Mouse (Mus musculus) brain, embryonic 14.5 days (tissue): Measurements from ENCODE around the gene Otud4. TPM values are rescaled to one million over a fixed set of nuclear protein-coding genes. Genes with fewer than 3 reads are reported as not detected.
"Not testable (repeated sequence)": the region's sequence is repeated elsewhere in the genome, so short reads cannot be mapped to it uniquely, and the experiment has no call there.

ENCODE experiments used
- DNase-seq: peaks from one replicate; pipeline ENCODE4 v3.0.0-alpha.2; 2011; ENCODE audit warnings: low read depth
- CTCF ChIP-seq: fragments of 200-500 bp; IDR thresholded peaks from 2 replicates; pipeline ENCODE4 v1.5.1; 2012; ENCODE audit warnings: inconsistent platforms, mild to moderate bottlenecking, moderate library complexity, borderline replicate concordance; ENCODE audit not compliant: insufficient read depth, insufficient read length; ENCODE audit errors: extremely low read depth
- POLR2A ChIP-seq: fragments of 200-500 bp; IDR thresholded peaks from 2 replicates; pipeline ENCODE4 v1.6.1; 2012; ENCODE audit warnings: mild to moderate bottlenecking, inconsistent platforms, borderline replicate concordance; ENCODE audit not compliant: poor library complexity, insufficient read depth, insufficient read length, severe bottlenecking; ENCODE audit errors: extremely low read depth
- polyA plus RNA-seq: library from polyadenylated mRNA; depleted of rRNA; stranded (reverse); fragments of >200 nt; gene quantifications from 2 replicates; pipeline ENCODE4 v1.2.3, GENCODE M21; 2012

Otud4 gene
- polyA plus RNA-seq, 1 experiment: 28.9 TPM

DNA sequence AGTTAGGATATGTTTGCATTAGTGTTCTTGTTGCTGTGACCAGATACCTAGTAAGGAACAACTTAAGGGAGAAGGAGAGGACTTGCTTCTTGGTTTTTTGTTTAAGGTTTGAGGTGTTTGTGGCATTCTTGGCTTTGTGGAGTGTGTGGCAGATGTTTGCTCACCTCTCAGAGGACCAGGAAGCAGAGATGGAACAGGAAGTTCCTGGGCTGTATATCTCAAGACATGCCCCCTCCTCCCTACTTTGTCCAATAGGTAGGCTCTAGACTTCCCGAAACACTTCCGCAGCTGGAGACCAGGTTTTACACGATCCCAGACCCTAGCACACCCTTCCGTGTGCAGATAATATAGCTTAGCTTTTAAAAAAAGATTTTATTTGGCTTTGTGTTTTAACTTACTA is 10.2 kb downstream of the Otud4 start:
- TF ChIP-seq CTCF (no peak), POLR2A (no peak)
- DNase-seq: no peak

GRCm38 (mm10) chr8:79650158-79650814 is 10.9 kb downstream of the Otud4 start:
- TF ChIP-seq CTCF: peak; percentile 43; the same call in 1 of the 2 replicates
- TF ChIP-seq POLR2A: no peak
- DNase-seq: peak; percentile 20

DNA sequence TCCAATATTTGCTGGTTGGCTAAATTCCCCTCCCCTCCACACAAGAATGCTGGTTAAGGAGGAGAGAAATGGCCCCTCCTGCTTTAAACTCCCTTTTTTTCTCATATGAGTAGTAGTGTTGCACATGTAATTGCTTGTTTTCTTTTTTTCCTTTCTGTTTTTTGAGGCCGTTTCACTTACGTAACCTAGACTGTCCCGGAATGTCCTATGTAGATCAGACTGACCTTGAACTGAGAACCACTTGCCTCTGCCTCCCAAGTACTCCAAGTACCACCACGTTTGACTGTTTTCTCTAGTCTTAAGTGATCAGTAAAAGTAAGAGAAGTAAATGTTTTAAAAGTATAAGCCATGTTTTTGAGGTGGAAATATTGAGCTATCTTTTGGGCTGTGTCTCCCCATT is 14.3 kb downstream of the Otud4 start:
- no peak for DNase-seq
- TF ChIP-seq POLR2A (no peak), CTCF (no peak)

DNA sequence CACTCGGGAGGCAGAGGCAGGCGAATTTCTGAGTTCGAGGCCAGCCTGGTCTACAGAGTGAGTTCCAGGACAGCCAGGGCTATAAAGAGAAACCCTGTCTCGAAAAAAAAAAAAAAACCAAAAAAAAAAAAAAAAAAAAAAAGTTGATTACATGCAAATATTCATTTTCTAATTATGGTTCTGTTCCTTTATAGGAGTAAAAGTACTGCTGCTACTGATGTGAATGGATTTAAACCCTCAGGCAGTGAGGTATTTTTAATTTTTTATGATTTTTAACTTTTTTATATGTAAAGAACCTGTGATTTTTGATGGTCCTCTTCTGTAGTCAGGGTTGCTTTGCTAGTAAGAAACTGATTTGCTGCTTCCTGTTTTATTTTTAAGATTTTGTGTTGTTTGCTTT is 19.3 kb downstream of the Otud4 start:
- not testable (repeated sequence) for DNase-seq

DNA sequence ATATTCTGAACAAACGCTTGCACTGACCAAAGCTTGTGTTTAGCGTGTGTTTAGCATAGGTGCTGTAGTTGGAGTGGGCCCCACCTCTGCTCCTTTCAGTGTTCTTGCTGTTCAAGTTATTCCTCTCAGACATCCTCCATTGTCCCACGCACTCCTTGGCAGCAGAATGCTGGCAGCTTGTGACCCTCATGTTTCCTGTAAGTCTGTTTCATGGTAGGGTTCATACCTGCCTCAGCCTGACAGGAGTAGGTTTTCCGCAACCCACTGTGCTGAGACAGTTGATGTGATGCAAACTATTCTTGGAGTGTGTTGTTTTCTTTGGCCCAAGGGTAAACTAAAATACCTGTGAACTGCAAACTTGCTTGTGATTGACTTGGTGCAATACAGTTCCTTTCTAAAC is 37.0 kb downstream of the Otud4 start:
- TF ChIP-seq CTCF: no peak
- no peak for TF ChIP-seq POLR2A
- DNase-seq: no peak

- TF ChIP-seq POLR2A (no peak), CTCF (no peak)
- DNase-seq: no peak
Measured at GRCm38 (mm10) chr8:79679005-79679404, 39.6 kb downstream of the Otud4 start.

DNA sequence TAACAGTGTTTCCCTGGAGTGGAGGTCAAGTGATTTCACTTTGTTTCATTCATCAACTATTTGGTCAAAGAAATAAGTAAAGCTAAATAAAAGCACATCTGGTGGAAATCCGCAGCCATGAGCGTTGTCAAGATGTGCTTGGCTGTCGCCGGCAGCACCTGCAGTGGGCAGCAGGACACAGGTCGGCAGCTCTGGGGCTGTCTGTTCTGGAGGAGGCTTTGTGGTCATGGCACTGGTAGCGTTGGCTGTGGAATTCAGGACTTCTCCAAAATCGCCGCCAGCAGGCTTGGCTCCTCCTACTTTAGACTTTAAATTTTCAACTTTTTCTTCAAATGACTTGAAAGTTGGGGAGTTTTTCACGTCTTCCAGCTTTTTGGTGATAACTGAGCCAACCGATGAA is 40.7 kb downstream of the Otud4 start:
- DNase-seq: peak; percentile 5

DNA sequence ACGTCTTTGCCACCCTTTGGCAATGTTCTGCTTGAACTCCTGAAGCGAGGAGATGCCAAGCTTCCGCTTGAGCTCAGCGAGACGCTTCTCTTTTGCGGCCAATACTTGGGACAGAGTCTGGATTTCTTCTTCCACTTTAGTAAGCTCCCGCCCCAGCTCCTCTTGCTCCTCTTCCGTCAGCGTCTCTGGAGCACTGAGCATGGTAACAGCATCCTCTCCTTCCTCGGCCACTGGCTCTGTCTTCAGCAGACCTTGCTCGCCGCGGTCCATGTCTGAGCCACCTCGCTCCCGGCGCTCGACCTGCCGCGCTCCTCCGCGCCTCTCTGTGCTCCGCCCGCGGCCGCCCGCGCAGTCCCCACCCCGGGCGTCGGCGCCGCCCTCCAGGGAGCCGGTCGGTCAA is 41.1 kb downstream of the Otud4 start:
- peak; percentile 25 for DNase-seq
- TF ChIP-seq POLR2A: no peak
- no peak for TF ChIP-seq CTCF

DNA sequence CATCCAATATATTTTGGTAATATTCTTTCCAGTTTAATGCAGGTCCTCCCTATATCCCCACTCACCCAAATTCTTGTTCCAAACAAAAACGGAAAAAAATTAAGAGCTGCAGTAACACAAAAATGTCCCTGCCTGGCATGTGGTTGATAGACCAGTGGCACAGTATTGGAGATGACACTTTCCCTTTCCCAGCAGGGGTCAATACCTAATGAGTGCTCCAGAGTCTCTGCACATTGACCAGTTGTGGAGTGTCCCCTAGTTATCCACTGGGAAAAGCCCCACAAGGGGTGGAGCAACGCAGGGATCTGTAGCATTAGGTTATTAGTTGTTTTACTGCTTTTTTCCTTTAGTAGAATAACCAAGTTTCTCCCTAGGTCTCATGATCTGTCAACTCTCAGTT is 41.5 kb downstream of the Otud4 start:
- DNase-seq: no peak
- no peak for TF ChIP-seq POLR2A
- TF ChIP-seq CTCF: no peak

GRCm38 (mm10) chr8:79685927-79686326 is 46.5 kb downstream of the Otud4 start:
- not testable (repeated sequence) for DNase-seq

- TF ChIP-seq CTCF (no peak), POLR2A (no peak)
- no peak for DNase-seq
Measured at GRCm38 (mm10) chr8:79692531-79692930, 53.1 kb downstream of the Otud4 start.

GRCm38 (mm10) chr8:79706687-79707086 is 67.3 kb downstream of the Otud4 start:
- no peak for TF ChIP-seq CTCF
- no peak for TF ChIP-seq POLR2A
- no peak for DNase-seq

DNA sequence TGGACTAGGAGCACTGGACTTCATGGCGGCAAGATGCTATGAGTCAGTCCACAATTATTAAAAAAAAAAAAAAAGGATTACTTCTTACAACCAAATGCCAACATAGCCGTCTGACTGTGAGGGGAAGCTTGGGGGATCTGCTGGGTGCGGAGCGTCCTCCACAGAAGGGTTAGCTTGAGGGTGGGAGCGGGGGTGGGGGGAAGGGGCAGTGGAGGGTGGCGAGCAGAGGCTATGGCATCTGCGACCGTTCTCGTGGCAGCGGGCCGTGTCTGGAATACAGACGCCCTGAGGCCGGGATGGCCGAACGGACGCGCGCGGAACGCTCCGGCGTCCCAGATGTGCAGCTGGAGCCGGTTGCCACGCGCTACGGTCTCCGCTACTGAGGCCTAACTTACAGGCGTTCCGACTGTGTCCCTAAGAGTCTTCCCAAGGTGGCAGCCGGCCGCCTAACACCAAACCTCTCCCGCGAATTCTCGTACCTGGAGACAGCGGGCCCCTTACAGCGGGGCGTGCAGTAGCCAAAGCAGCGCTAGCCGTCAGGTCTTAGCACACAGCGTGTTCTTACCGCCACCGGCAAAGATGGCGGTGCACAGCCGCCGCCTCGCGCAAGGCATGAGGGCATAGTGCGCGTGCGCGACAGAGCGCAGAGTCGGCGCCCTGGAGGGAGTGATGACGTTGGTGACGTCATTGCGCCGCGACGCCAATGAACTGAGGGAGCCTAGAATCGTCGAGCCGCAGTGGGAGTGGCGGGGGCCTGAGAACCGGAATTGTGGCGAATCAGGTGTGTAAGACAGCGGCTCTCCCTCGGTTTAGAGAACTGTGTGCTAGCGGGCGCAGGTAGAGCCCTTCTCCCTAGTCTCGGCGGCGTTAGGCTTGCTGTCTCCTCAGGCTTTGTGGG is 71.9 kb downstream of the Otud4 start, which contains the start of the genes Abce1 and Anapc10:
Gene Abce1 (minus strand): TSS at position 677 of the 898 bp plus-strand sequence.
Gene Anapc10 (plus strand): TSS at position 757 of the 898 bp plus-strand sequence.
- peak; percentile 99 for DNase-seq
- TF ChIP-seq CTCF (no peak), POLR2A (peak; percentile 64; the same call in 1 of the 2 replicates)

GRCm38 (mm10) chr8:79712676-79713075 is 73.3 kb downstream of the Otud4 start:
- no peak for TF ChIP-seq POLR2A
- no peak for TF ChIP-seq CTCF
- DNase-seq: no peak
